Mouse (Mus musculus): ENCODE results near the gene Hps4. TPM values are rescaled to one million over a fixed set of nuclear protein-coding genes. Genes with fewer than 3 reads are reported as not detected.

Hps4 gene
- polyA plus RNA-seq, 1 experiment from 2014 or later, result 21.4 TPM

- Histone ChIP-seq H3K9me3 (no peaks in the 10 kb centered on the region), H3K4me1 (peaks cover 12% of the 10 kb centered on the region), H3K27me3 (ENCODE audit: insufficient read depth, poor library complexity, severe bottlenecking) (peaks cover 49% of the 10 kb centered on the region), H3K27ac (no peak overlapping the region), H3K4me3 (no peak overlapping the region), H3K36me3 (peaks cover 52% of the 10 kb centered on the region)
- WGBS, result 79% methylated on average over 9 of the region's 9 CpGs
- DNase-seq (ENCODE audit: low spot score), result no peak
Observed at GRCm38 (mm10) chr5:112356322-112356721, 13.4 kb downstream of the Hps4 start.

- 53% methylated on average over 4 of the region's 4 CpGs for WGBS
- H3K27ac ChIP-seq, result peak overlapping the region; percentile 49; the same call in 1 of the 2 replicates
- H3K4me3 ChIP-seq, result no peak overlapping the region
- peak; percentile 85 for DNase-seq (ENCODE audit: low spot score)
- H3K4me1 ChIP-seq, result peaks cover 12% of the 10 kb centered on the region
- peaks cover 65% of the 10 kb centered on the region for H3K27me3 ChIP-seq (ENCODE audit: insufficient read depth, poor library complexity, severe bottlenecking)
- peaks cover 57% of the 10 kb centered on the region for H3K36me3 ChIP-seq
- no peaks in the 10 kb centered on the region for H3K9me3 ChIP-seq
Observed at GRCm38 (mm10) chr5:112359520-112359919, 16.6 kb downstream of the Hps4 start.

GRCm38 (mm10) chr5:112360077-112360476 lies 17.2 kb downstream of the Hps4 start:
- WGBS, result 88% methylated on average over 3 of the region's 3 CpGs
- DNase-seq (ENCODE audit: low spot score), result no peak
- Histone ChIP-seq H3K36me3 (peaks cover 57% of the 10 kb centered on the region), H3K9me3 (no peaks in the 10 kb centered on the region), H3K4me1 (peaks cover 12% of the 10 kb centered on the region), H3K27me3 (ENCODE audit: insufficient read depth, poor library complexity, severe bottlenecking) (peaks cover 65% of the 10 kb centered on the region), H3K27ac (peak overlapping the region; percentile 49; the same call in 1 of the 2 replicates), H3K4me3 (no peak overlapping the region)

- H3K4me3 ChIP-seq, result no peak overlapping the region
- peaks cover 43% of the 10 kb centered on the region for H3K27me3 ChIP-seq (ENCODE audit: insufficient read depth, poor library complexity, severe bottlenecking)
- H3K9me3 ChIP-seq, result no peaks in the 10 kb centered on the region
- no peak for DNase-seq (ENCODE audit: low spot score)
- 71% methylated on average over 10 of the region's 10 CpGs for WGBS
- H3K4me1 ChIP-seq, result peaks cover 6% of the 10 kb centered on the region; the same call in 1 of the 2 replicates
- no peak overlapping the region for H3K27ac ChIP-seq
- H3K36me3 ChIP-seq, result peaks cover 58% of the 10 kb centered on the region
Observed at GRCm38 (mm10) chr5:112364184-112364797, 21.4 kb downstream of the Hps4 start.

GRCm38 (mm10) chr5:112366879-112367278 lies 24.0 kb downstream of the Hps4 start:
- Histone ChIP-seq H3K36me3 (peaks cover 75% of the 10 kb centered on the region), H3K27me3 (ENCODE audit: insufficient read depth, poor library complexity, severe bottlenecking) (peaks cover 50% of the 10 kb centered on the region), H3K27ac (no peak overlapping the region), H3K4me1 (no peaks in the 10 kb centered on the region), H3K4me3 (no peak overlapping the region), H3K9me3 (no peaks in the 10 kb centered on the region)
- no peak for DNase-seq (ENCODE audit: low spot score)
- WGBS, result 94% methylated on average over 6 of the region's 6 CpGs

- no peaks in the 10 kb centered on the region for H3K9me3 ChIP-seq
- no peak overlapping the region for H3K27ac ChIP-seq
- no peaks in the 10 kb centered on the region for H3K4me1 ChIP-seq
- no peak overlapping the region for H3K4me3 ChIP-seq
- DNase-seq (ENCODE audit: low spot score), result no peak
- 74% methylated on average over 4 of the region's 4 CpGs for WGBS
- H3K27me3 ChIP-seq (ENCODE audit: insufficient read depth, poor library complexity, severe bottlenecking), result peaks cover 50% of the 10 kb centered on the region
- peaks cover 75% of the 10 kb centered on the region for H3K36me3 ChIP-seq
Observed at GRCm38 (mm10) chr5:112367338-112367737, 24.5 kb downstream of the Hps4 start.

GRCm38 (mm10) chr5:112367929-112368328 lies 25.0 kb downstream of the Hps4 start:
- Histone ChIP-seq H3K4me3 (no peak overlapping the region), H3K36me3 (peaks cover 78% of the 10 kb centered on the region), H3K4me1 (no peaks in the 10 kb centered on the region), H3K9me3 (no peaks in the 10 kb centered on the region), H3K27me3 (ENCODE audit: insufficient read depth, poor library complexity, severe bottlenecking) (peaks cover 54% of the 10 kb centered on the region), H3K27ac (no peak overlapping the region)
- DNase-seq (ENCODE audit: low spot score), result no peak
- 79% methylated on average over 12 of the region's 12 CpGs for WGBS

GRCm38 (mm10) chr5:112368666-112369065 lies 25.8 kb downstream of the Hps4 start:
- no peak overlapping the region for H3K27ac ChIP-seq
- no peaks in the 10 kb centered on the region for H3K4me1 ChIP-seq
- 87% methylated on average over 10 of the region's 10 CpGs for WGBS
- DNase-seq (ENCODE audit: low spot score), result no peak
- peaks cover 78% of the 10 kb centered on the region for H3K36me3 ChIP-seq
- H3K4me3 ChIP-seq, result no peak overlapping the region
- no peaks in the 10 kb centered on the region for H3K9me3 ChIP-seq
- H3K27me3 ChIP-seq (ENCODE audit: insufficient read depth, poor library complexity, severe bottlenecking), result peaks cover 51% of the 10 kb centered on the region

GRCm38 (mm10) chr5:112369326-112369725 lies 26.4 kb downstream of the Hps4 start:
- H3K27ac ChIP-seq, result no peak overlapping the region
- H3K9me3 ChIP-seq, result no peaks in the 10 kb centered on the region
- no peak overlapping the region for H3K4me3 ChIP-seq
- no peaks in the 10 kb centered on the region for H3K4me1 ChIP-seq
- WGBS, result 90% methylated on average over 13 of the region's 13 CpGs
- no peak for DNase-seq (ENCODE audit: low spot score)
- H3K36me3 ChIP-seq, result peaks cover 76% of the 10 kb centered on the region
- peaks cover 45% of the 10 kb centered on the region for H3K27me3 ChIP-seq (ENCODE audit: insufficient read depth, poor library complexity, severe bottlenecking)

- Histone ChIP-seq H3K36me3 (peaks cover 76% of the 10 kb centered on the region), H3K4me1 (no peaks in the 10 kb centered on the region), H3K9me3 (no peaks in the 10 kb centered on the region), H3K27me3 (ENCODE audit: insufficient read depth, poor library complexity, severe bottlenecking) (peaks cover 44% of the 10 kb centered on the region), H3K4me3 (no peak overlapping the region), H3K27ac (no peak overlapping the region)
- 91% methylated on average over 12 of the region's 12 CpGs for WGBS
- DNase-seq (ENCODE audit: low spot score), result no peak
Observed at GRCm38 (mm10) chr5:112370236-112370813, 27.4 kb downstream of the Hps4 start.

GRCm38 (mm10) chr5:112371933-112372332 lies 29.1 kb downstream of the Hps4 start:
- 70% methylated on average over 7 of the region's 7 CpGs for WGBS
- no peak for DNase-seq (ENCODE audit: low spot score)
- peaks cover 79% of the 10 kb centered on the region for H3K36me3 ChIP-seq

GRCm38 (mm10) chr5:112376111-112376510 lies 33.2 kb downstream of the Hps4 start:
- H3K4me3 ChIP-seq, result no peak overlapping the region
- peaks cover 66% of the 10 kb centered on the region for H3K36me3 ChIP-seq
- no peak overlapping the region for H3K27ac ChIP-seq
- peaks cover 4% of the 10 kb centered on the region for H3K4me1 ChIP-seq
- 84% methylated on average over 4 of the region's 4 CpGs for WGBS
- peaks cover 42% of the 10 kb centered on the region for H3K27me3 ChIP-seq (ENCODE audit: insufficient read depth, poor library complexity, severe bottlenecking)
- H3K9me3 ChIP-seq, result no peaks in the 10 kb centered on the region
- no peak for DNase-seq (ENCODE audit: low spot score)

More at GRCm38 (mm10) chr5:112371933-112372332, 29.1 kb downstream of the Hps4 start:
- Histone ChIP-seq H3K9me3 (no peaks in the 10 kb centered on the region), H3K27ac (no peak overlapping the region), H3K27me3 (ENCODE audit: insufficient read depth, poor library complexity, severe bottlenecking) (peaks cover 49% of the 10 kb centered on the region), H3K4me3 (no peak overlapping the region), H3K4me1 (no peaks in the 10 kb centered on the region)

GRCm38 (mm10) chr5:112377380-112377779 lies 34.5 kb downstream of the Hps4 start:
- DNase-seq (ENCODE audit: low spot score), result no peak
- no peak overlapping the region for H3K4me3 ChIP-seq
- H3K36me3 ChIP-seq, result peaks cover 59% of the 10 kb centered on the region
- no peaks in the 10 kb centered on the region for H3K9me3 ChIP-seq
- H3K27ac ChIP-seq, result no peak overlapping the region
- H3K27me3 ChIP-seq (ENCODE audit: insufficient read depth, poor library complexity, severe bottlenecking), result peaks cover 38% of the 10 kb centered on the region
- 90% methylated on average over 1 of the region's 1 CpGs for WGBS
- H3K4me1 ChIP-seq, result peaks cover 9% of the 10 kb centered on the region

Data from heart, embryonic 10.5 days (tissue).